Mouse (Mus musculus): Measurements from ENCODE around the gene Trmt2a. TPM values are rescaled to one million over a fixed set of nuclear protein-coding genes. Genes with fewer than 3 reads are reported as not detected.

The Trmt2a gene
- total RNA-seq, 1 experiment, result 102 TPM

- H3K4me1 ChIP-seq (ENCODE audit: control insufficient read depth in 2 of 2, insufficient read depth in 2 of 2, low read length in 2 of 2, poor library complexity in 1 of 2), result peaks cover 0 to 2% of the 10 kb centered on the region in 2 experiments; a peak in 1 of 4 replicates
- no peak for DNase-seq (ENCODE audit: low read depth, low spot score)
- TF ChIP-seq ZNF384 (IDR thresholded peaks at IDR 0.05; ENCODE audit: low read depth, low read length), result no peak
- no peak overlapping the region for H3K27ac ChIP-seq (ENCODE audit: insufficient read depth, low read depth, low read length, poor library complexity, severe bottlenecking)
- in situ Hi-C loops (cut with MboI; ENCODE audit: low sequenced_read_pairs in 2 of 2, unreplicated experiment in 2 of 2), result no loop called here
- peaks cover 21% of the 10 kb centered on the region for H3K36me3 ChIP-seq (ENCODE audit: control insufficient read depth, insufficient read depth, low read length, poor library complexity, severe bottlenecking)
- no peaks in the 10 kb centered on the region for H3K9me3 ChIP-seq (ENCODE audit: control insufficient read depth, insufficient read depth, low read depth, low read length)
- no peak overlapping the region for H3K9ac ChIP-seq (ENCODE audit: insufficient read depth, low read depth, low read length, poor library complexity, severe bottlenecking)
- no peak overlapping the region for H3K4me3 ChIP-seq (ENCODE audit: insufficient read depth in 1 of 2, low read depth in 1 of 2, low read length in 2 of 2, poor library complexity in 1 of 2, severe bottlenecking in 1 of 2)
Measured at GRCm38 (mm10) chr16:18229622-18230021, 18.9 kb upstream of the Trmt2a start.

DNA sequence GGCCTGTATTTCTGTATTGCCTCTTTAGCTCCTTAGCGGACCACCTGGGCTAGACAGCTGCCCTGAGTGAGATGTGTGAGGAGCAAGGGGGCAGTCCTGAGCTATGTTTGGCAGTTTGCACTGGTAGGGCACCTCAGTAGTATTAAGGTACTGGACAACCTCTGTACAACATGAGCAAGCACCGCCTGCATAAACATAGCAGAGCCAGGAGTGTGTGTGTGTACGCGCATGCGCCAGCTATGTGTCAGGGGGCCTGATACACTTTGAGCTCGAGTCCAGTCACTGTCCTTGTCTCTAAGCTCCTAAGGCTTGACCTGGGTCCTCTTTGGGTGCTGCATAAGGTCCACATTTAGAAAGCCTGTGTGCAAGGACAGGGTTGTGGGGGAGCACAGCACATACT lies 17.9 kb upstream of the Trmt2a start:
- peaks cover 18% of the 10 kb centered on the region; the same call in 1 of the 2 replicates for H3K36me3 ChIP-seq (ENCODE audit: control insufficient read depth, insufficient read depth, low read length, poor library complexity, severe bottlenecking)
- peaks cover 0 to 5% of the 10 kb centered on the region in 2 experiments; a peak in 1 of 4 replicates for H3K4me1 ChIP-seq (ENCODE audit: control insufficient read depth in 2 of 2, insufficient read depth in 2 of 2, low read length in 2 of 2, poor library complexity in 1 of 2)
- H3K4me3 ChIP-seq (ENCODE audit: insufficient read depth in 1 of 2, low read depth in 1 of 2, low read length in 2 of 2, poor library complexity in 1 of 2, severe bottlenecking in 1 of 2), result no peak overlapping the region
- no peak for TF ChIP-seq CHD2 (IDR thresholded peaks at IDR 0.05; ENCODE audit: low read depth, low read length)
- TF ChIP-seq ZC3H11A (IDR thresholded peaks at IDR 0.05; ENCODE audit: borderline replicate concordance, low read depth, low read length), result no peak
- no peak for TF ChIP-seq HCFC1 (IDR thresholded peaks at IDR 0.05; ENCODE audit: borderline replicate concordance, insufficient read depth, low read length)
- TF ChIP-seq MAFK (IDR thresholded peaks at IDR 0.05; ENCODE audit: insufficient read depth, low read depth, low read length), result no peak
- TF ChIP-seq ZNF384 (IDR thresholded peaks at IDR 0.05; ENCODE audit: low read depth, low read length), result no peak
- no peaks in the 10 kb centered on the region for H3K9me3 ChIP-seq (ENCODE audit: control insufficient read depth, insufficient read depth, low read depth, low read length)
- no peak for DNase-seq (ENCODE audit: low read depth, low spot score)
- H3K27ac ChIP-seq (ENCODE audit: insufficient read depth, low read depth, low read length, poor library complexity, severe bottlenecking), result no peak overlapping the region
- in situ Hi-C loops (cut with MboI; ENCODE audit: low sequenced_read_pairs in 2 of 2, unreplicated experiment in 2 of 2), result no loop called here
- H3K9ac ChIP-seq (ENCODE audit: insufficient read depth, low read depth, low read length, poor library complexity, severe bottlenecking), result no peak overlapping the region

DNA sequence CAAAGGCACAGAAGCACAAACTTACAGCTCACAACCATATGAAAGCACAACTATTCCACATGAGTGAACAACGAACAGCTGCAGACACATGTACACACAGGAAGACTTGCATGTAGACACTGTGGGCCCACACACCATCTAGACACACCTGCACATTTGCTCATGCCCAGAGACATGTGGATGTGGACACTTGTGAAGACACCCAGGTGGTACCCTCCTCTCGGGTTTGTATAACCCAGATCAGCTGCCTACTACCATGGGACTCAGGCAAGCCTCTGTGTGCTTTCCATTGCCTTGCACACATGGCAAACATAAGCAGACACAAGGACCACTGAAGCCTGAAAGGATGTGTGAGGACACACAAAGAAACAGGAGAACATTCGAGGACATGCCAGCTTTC lies 17.4 kb upstream of the Trmt2a start:
- Histone ChIP-seq H3K4me3 (ENCODE audit: insufficient read depth in 1 of 2, low read depth in 1 of 2, low read length in 2 of 2, poor library complexity in 1 of 2, severe bottlenecking in 1 of 2) (no peak overlapping the region), H3K4me1 (ENCODE audit: control insufficient read depth in 2 of 2, insufficient read depth in 2 of 2, low read length in 2 of 2, poor library complexity in 1 of 2) (peaks cover 0 to 5% of the 10 kb centered on the region in 2 experiments; a peak in 1 of 4 replicates), H3K9me3 (ENCODE audit: control insufficient read depth, insufficient read depth, low read depth, low read length) (no peaks in the 10 kb centered on the region), H3K36me3 (ENCODE audit: control insufficient read depth, insufficient read depth, low read length, poor library complexity, severe bottlenecking) (peaks cover 16% of the 10 kb centered on the region; the same call in 1 of the 2 replicates), H3K9ac (ENCODE audit: insufficient read depth, low read depth, low read length, poor library complexity, severe bottlenecking) (no peak overlapping the region), H3K27ac (ENCODE audit: insufficient read depth, low read depth, low read length, poor library complexity, severe bottlenecking) (no peak overlapping the region)
- in situ Hi-C loops (cut with MboI; ENCODE audit: low sequenced_read_pairs in 2 of 2, unreplicated experiment in 2 of 2), result no loop called here
- DNase-seq (ENCODE audit: low read depth, low spot score), result no peak
- TF ChIP-seq MAFK (IDR thresholded peaks at IDR 0.05; ENCODE audit: insufficient read depth, low read depth, low read length) (no peak), ZNF384 (IDR thresholded peaks at IDR 0.05; ENCODE audit: low read depth, low read length) (no peak), ZC3H11A (IDR thresholded peaks at IDR 0.05; ENCODE audit: borderline replicate concordance, low read depth, low read length) (no peak), CHD2 (IDR thresholded peaks at IDR 0.05; ENCODE audit: low read depth, low read length) (no peak), HCFC1 (IDR thresholded peaks at IDR 0.05; ENCODE audit: borderline replicate concordance, insufficient read depth, low read length) (no peak)

- Histone ChIP-seq H3K27ac (ENCODE audit: insufficient read depth, low read depth, low read length, poor library complexity, severe bottlenecking) (no peak overlapping the region), H3K9ac (ENCODE audit: insufficient read depth, low read depth, low read length, poor library complexity, severe bottlenecking) (no peak overlapping the region), H3K9me3 (ENCODE audit: control insufficient read depth, insufficient read depth, low read depth, low read length) (no peaks in the 10 kb centered on the region), H3K4me1 (ENCODE audit: control insufficient read depth in 2 of 2, insufficient read depth in 2 of 2, low read length in 2 of 2, poor library complexity in 1 of 2) (peaks cover 0 to 5% of the 10 kb centered on the region in 2 experiments; a peak in 1 of 4 replicates), H3K36me3 (ENCODE audit: control insufficient read depth, insufficient read depth, low read length, poor library complexity, severe bottlenecking) (peaks cover 14% of the 10 kb centered on the region; the same call in 1 of the 2 replicates), H3K4me3 (ENCODE audit: insufficient read depth in 1 of 2, low read depth in 1 of 2, low read length in 2 of 2, poor library complexity in 1 of 2, severe bottlenecking in 1 of 2) (no peak overlapping the region)
- no peak for TF ChIP-seq ZNF384 (IDR thresholded peaks at IDR 0.05; ENCODE audit: low read depth, low read length)
- no peak for TF ChIP-seq MAFK (IDR thresholded peaks at IDR 0.05; ENCODE audit: insufficient read depth, low read depth, low read length)
- TF ChIP-seq ZC3H11A (IDR thresholded peaks at IDR 0.05; ENCODE audit: borderline replicate concordance, low read depth, low read length), result no peak
- no peak for TF ChIP-seq HCFC1 (IDR thresholded peaks at IDR 0.05; ENCODE audit: borderline replicate concordance, insufficient read depth, low read length)
- TF ChIP-seq CHD2 (IDR thresholded peaks at IDR 0.05; ENCODE audit: low read depth, low read length), result no peak
- in situ Hi-C loops (cut with MboI; ENCODE audit: low sequenced_read_pairs in 2 of 2, unreplicated experiment in 2 of 2), result no loop called here
- no peak for DNase-seq (ENCODE audit: low read depth, low spot score)
Measured at GRCm38 (mm10) chr16:18231451-18231850, 17.0 kb upstream of the Trmt2a start.

DNA sequence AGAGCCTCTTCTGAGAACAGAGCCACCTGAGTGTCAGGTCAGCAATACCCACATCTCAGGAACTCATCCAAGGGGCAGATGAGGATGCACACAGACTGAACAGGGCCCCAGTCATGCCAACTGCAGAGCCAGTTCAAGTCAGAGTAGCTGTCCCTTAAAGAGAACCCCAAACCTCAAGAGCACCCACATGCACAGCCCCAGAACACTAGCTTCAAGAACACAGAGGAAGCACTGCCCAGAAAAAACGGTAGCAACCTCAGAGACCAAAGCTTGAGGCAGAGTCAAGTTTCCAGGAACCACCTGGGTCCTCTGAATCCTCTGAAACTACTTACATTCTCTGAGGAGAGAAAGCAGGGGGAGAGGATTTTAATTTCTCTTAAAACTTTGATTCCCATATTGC lies 15.0 kb upstream of the Trmt2a start:
- no peak overlapping the region for H3K27ac ChIP-seq (ENCODE audit: insufficient read depth, low read depth, low read length, poor library complexity, severe bottlenecking)
- H3K4me3 ChIP-seq (ENCODE audit: insufficient read depth in 1 of 2, low read depth in 1 of 2, low read length in 2 of 2, poor library complexity in 1 of 2, severe bottlenecking in 1 of 2), result no peak overlapping the region
- no peak overlapping the region for H3K9ac ChIP-seq (ENCODE audit: insufficient read depth, low read depth, low read length, poor library complexity, severe bottlenecking)
- no peak for DNase-seq (ENCODE audit: low read depth, low spot score)
- H3K4me1 ChIP-seq (ENCODE audit: control insufficient read depth in 2 of 2, insufficient read depth in 2 of 2, low read length in 2 of 2, poor library complexity in 1 of 2), result peaks cover 0 to 5% of the 10 kb centered on the region in 2 experiments; a peak in 1 of 4 replicates
- TF ChIP-seq ZC3H11A (IDR thresholded peaks at IDR 0.05; ENCODE audit: borderline replicate concordance, low read depth, low read length) (no peak), ZNF384 (IDR thresholded peaks at IDR 0.05; ENCODE audit: low read depth, low read length) (no peak), MAFK (IDR thresholded peaks at IDR 0.05; ENCODE audit: insufficient read depth, low read depth, low read length) (no peak), HCFC1 (IDR thresholded peaks at IDR 0.05; ENCODE audit: borderline replicate concordance, insufficient read depth, low read length) (no peak), CHD2 (IDR thresholded peaks at IDR 0.05; ENCODE audit: low read depth, low read length) (no peak)
- in situ Hi-C loops (cut with MboI; ENCODE audit: low sequenced_read_pairs in 2 of 2, unreplicated experiment in 2 of 2), result no loop called here
- H3K36me3 ChIP-seq (ENCODE audit: control insufficient read depth, insufficient read depth, low read length, poor library complexity, severe bottlenecking), result peaks cover 1% of the 10 kb centered on the region
- no peaks in the 10 kb centered on the region for H3K9me3 ChIP-seq (ENCODE audit: control insufficient read depth, insufficient read depth, low read depth, low read length)

All from ES-E14 (cell line).